Mouse (Mus musculus): ENCODE measurements around the gene Rab10. TPM values are rescaled to one million over a fixed set of nuclear protein-coding genes. Genes with fewer than 3 reads are reported as not detected.

Rab10 gene
- polyA plus RNA-seq, 1 experiment from 2014 or later = 68.9 TPM

DNA sequence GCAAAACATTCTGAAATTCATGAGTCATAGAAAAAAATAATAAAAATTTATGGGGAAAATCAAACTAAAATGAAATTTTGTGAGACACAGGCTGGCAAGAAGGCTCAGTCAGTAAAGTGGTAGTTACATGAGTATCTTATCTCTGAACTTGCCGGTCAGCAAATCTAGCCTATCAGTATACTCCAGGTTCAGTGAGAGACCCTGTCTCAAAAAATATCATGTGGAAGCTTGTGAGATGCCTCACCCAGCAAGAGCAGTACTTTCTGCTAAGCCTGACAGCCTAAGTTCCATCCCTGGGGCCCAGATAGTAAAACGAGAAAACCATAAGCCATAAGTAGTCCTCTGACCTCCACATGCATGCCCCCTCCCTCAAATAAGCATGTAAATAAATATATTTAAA, 44.6 kb downstream of the Rab10 start:
- Histone ChIP-seq H3K4me3 (ENCODE audit: low read depth, low read length) (no peak overlapping the region), H3K27me3 (ENCODE audit: control insufficient read depth, insufficient read depth, low read length) (no peaks in the 10 kb centered on the region), H3K4me2 (no peak overlapping the region), H3K9ac (ENCODE audit: low read depth, low read length) (no peak overlapping the region), H3K36me3 (ENCODE audit: control insufficient read depth, insufficient read depth, low read length) (0 out of 2 replicates have a peak, but pooled peaks cover 2% of the 10 kb centered on the region), H3K4me1 (ENCODE audit: control insufficient read depth, insufficient read depth, low read length) (no peaks in the 10 kb centered on the region), H3K27ac (ENCODE audit: low read depth, low read length) (no peak overlapping the region), H3K9me3 (replicated peaks; ENCODE audit: control insufficient read depth, low read length) (no peaks in the 10 kb centered on the region)
- 66% methylated on average over 2 of the region's 2 CpGs for WGBS (ENCODE audit: insufficient replicate concordance)
- no peak for ATAC-seq (replicated peaks; ENCODE audit: insufficient number of reproducible peaks, low FRiP score, low TSS enrichment)

DNA sequence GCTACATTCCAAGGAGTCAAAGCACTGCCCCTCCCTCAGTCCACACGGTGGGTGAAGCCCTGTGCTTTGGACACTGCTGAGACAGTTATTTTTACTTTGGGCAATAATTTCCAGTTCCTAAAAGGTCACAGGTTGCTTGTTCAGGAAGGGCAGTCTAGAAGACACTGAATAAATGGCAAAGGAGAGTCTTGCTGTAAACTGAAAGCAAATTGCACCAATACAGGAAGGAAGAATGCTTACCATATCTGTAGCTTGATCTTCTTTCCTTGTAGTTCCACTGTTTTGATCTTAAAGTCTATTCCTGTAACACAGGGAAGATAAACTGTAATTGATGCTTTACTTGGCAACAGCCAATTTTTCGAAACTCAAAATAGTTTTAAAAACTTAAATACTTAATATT, 45.3 kb downstream of the Rab10 start:
- H3K9ac ChIP-seq (ENCODE audit: low read depth, low read length) = no peak overlapping the region
- no peak overlapping the region for H3K4me2 ChIP-seq
- WGBS (ENCODE audit: insufficient replicate concordance) = 68% methylated on average over 2 of the region's 2 CpGs
- no peaks in the 10 kb centered on the region for H3K27me3 ChIP-seq (ENCODE audit: control insufficient read depth, insufficient read depth, low read length)
- no peaks in the 10 kb centered on the region for H3K9me3 ChIP-seq (replicated peaks; ENCODE audit: control insufficient read depth, low read length)
- no peaks in the 10 kb centered on the region for H3K4me1 ChIP-seq (ENCODE audit: control insufficient read depth, insufficient read depth, low read length)
- no peak for ATAC-seq (replicated peaks; ENCODE audit: insufficient number of reproducible peaks, low FRiP score, low TSS enrichment)
- H3K27ac ChIP-seq (ENCODE audit: low read depth, low read length) = no peak overlapping the region
- H3K4me3 ChIP-seq (ENCODE audit: low read depth, low read length) = no peak overlapping the region
- 0 out of 2 replicates have a peak, but pooled peaks cover 2% of the 10 kb centered on the region for H3K36me3 ChIP-seq (ENCODE audit: control insufficient read depth, insufficient read depth, low read length)

DNA sequence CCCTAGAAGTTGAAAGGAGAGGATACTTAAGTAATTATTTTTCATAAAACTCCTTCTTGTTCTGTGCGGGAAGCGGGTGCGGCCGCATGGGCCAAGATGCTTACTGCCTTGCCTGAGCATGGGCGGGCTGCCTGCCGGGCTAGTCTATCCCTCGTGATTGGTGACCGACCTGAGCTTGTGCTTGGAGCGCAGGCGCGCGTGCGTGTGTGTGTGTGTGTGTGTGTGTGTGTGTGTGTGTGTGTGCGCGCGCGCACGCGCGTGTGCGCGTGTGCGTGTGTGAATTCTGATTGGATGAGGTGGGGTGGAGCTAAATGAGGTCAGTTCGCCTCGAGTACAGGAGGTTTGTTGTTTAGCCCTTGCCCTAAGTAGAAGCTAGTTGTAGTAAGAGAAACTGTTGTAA, 48.2 kb downstream of the Rab10 start:
- Histone ChIP-seq H3K4me1 (ENCODE audit: control insufficient read depth, insufficient read depth, low read length) (no peaks in the 10 kb centered on the region), H3K4me2 (no peak overlapping the region), H3K27ac (ENCODE audit: low read depth, low read length) (no peak overlapping the region), H3K9ac (ENCODE audit: low read depth, low read length) (no peak overlapping the region), H3K27me3 (ENCODE audit: control insufficient read depth, insufficient read depth, low read length) (no peaks in the 10 kb centered on the region), H3K9me3 (replicated peaks; ENCODE audit: control insufficient read depth, low read length) (no peaks in the 10 kb centered on the region), H3K4me3 (ENCODE audit: low read depth, low read length) (no peak overlapping the region), H3K36me3 (ENCODE audit: control insufficient read depth, insufficient read depth, low read length) (peaks cover 2% of the 10 kb centered on the region; the same call in 1 of the 2 replicates)
- no peak for ATAC-seq (replicated peaks; ENCODE audit: insufficient number of reproducible peaks, low FRiP score, low TSS enrichment)
- WGBS (ENCODE audit: insufficient replicate concordance) = 96% methylated on average over 25 of the region's 25 CpGs

DNA sequence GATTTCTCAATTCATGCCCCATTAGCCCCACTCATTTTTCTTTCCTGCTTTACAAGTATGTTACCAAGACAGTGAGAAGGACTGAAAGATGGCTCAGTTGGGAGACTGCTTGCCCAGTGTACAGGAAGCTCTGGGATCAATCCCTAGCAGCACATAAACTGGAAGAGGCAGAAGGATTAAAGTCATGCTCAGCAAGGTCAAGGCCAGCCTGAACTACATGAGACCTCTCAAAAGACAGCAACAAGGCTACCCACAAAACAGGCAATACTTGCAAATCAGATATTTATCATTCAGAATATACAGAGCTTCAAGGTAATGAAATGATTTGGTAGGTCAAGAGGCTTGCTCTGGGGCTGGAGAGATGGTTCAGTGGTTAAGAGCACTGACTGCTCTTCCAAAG, 53.8 kb downstream of the Rab10 start:
- Histone ChIP-seq H3K27me3 (ENCODE audit: control insufficient read depth, insufficient read depth, low read length) (no peaks in the 10 kb centered on the region), H3K4me1 (ENCODE audit: control insufficient read depth, insufficient read depth, low read length) (no peaks in the 10 kb centered on the region), H3K27ac (ENCODE audit: low read depth, low read length) (no peak overlapping the region), H3K9ac (ENCODE audit: low read depth, low read length) (no peak overlapping the region), H3K9me3 (replicated peaks; ENCODE audit: control insufficient read depth, low read length) (no peaks in the 10 kb centered on the region), H3K4me3 (ENCODE audit: low read depth, low read length) (no peak overlapping the region), H3K4me2 (no peak overlapping the region), H3K36me3 (ENCODE audit: control insufficient read depth, insufficient read depth, low read length) (peaks cover 3% of the 10 kb centered on the region; the same call in 1 of the 2 replicates)
- no peak for ATAC-seq (replicated peaks; ENCODE audit: insufficient number of reproducible peaks, low FRiP score, low TSS enrichment)

DNA sequence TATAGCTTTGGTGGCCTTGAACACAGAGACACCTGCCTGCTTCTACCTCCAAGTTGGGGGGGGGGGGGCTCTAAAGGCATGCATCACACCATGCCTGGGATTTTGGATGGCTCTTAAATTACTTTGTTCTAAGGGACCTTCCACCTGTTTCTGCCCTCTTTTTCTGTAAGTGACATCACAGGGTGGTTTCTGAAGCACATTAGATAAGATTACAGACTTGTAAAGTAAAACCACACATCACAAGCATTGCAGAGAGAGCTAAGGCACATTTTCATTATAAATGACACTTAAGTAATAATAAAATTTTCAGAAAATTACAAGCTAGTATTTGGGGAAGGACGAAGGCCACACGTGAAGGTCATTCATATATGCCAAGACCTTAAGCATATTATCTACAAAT, 54.3 kb downstream of the Rab10 start:
- no peak overlapping the region for H3K4me2 ChIP-seq
- H3K4me1 ChIP-seq (ENCODE audit: control insufficient read depth, insufficient read depth, low read length) = no peaks in the 10 kb centered on the region
- H3K9me3 ChIP-seq (replicated peaks; ENCODE audit: control insufficient read depth, low read length) = no peaks in the 10 kb centered on the region
- H3K27me3 ChIP-seq (ENCODE audit: control insufficient read depth, insufficient read depth, low read length) = no peaks in the 10 kb centered on the region
- WGBS (ENCODE audit: insufficient replicate concordance) = 92% methylated on average over 2 of the region's 2 CpGs
- H3K9ac ChIP-seq (ENCODE audit: low read depth, low read length) = no peak overlapping the region
- no peak overlapping the region for H3K27ac ChIP-seq (ENCODE audit: low read depth, low read length)
- H3K4me3 ChIP-seq (ENCODE audit: low read depth, low read length) = no peak overlapping the region
- no peak for ATAC-seq (replicated peaks; ENCODE audit: insufficient number of reproducible peaks, low FRiP score, low TSS enrichment)
- H3K36me3 ChIP-seq (ENCODE audit: control insufficient read depth, insufficient read depth, low read length) = peaks cover 3% of the 10 kb centered on the region; the same call in 1 of the 2 replicates

DNA sequence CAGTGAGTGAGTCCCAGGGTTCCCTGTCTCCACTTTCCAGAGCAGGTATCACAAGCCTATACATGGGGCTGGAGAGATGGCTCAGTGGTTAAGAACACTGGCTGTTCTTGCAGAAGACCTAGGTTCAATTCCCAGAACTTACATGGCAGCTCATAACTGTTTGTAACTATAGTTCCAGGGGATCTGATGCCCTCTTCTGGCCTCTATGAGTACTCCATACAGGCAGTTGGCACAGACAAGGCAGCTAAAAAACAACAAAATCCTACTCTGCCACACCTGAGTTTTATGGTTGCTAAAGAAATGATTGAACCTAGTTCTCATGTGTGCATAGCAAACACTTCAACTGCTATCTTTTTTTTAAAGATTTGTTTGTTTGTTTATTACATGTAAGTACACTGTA, 56.2 kb downstream of the Rab10 start:
- Histone ChIP-seq H3K9ac (ENCODE audit: low read depth, low read length) (no peak overlapping the region), H3K36me3 (ENCODE audit: control insufficient read depth, insufficient read depth, low read length) (peaks cover 6% of the 10 kb centered on the region)
- ATAC-seq (replicated peaks; ENCODE audit: insufficient number of reproducible peaks, low FRiP score, low TSS enrichment) = no peak

DNA sequence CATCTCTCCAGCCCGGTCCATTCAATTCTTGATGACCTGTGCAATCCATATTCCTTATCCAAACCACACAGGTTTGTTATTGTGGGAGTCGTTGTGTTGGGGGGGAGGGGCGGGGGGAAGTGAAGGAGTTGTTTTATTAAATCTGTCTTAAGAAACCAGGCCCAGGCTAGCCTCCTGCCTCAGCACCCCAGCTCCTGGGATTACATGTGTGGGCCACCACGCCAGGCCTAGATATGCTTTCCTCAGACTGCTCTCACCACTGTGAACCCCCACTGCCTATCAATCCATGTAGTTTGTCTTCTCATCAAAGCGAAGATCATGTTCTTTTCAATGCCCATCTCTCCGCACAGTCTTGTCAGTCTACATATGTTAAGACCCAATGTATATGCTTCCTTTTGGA, 63.7 kb downstream of the Rab10 start:
- ATAC-seq (replicated peaks; ENCODE audit: insufficient number of reproducible peaks, low FRiP score, low TSS enrichment) = no peak
- 91% methylated on average over 6 of the region's 6 CpGs for WGBS (ENCODE audit: insufficient replicate concordance)
- peaks cover 3% of the 10 kb centered on the region; the same call in 1 of the 2 replicates for H3K36me3 ChIP-seq (ENCODE audit: control insufficient read depth, insufficient read depth, low read length)
- H3K27me3 ChIP-seq (ENCODE audit: control insufficient read depth, insufficient read depth, low read length) = no peaks in the 10 kb centered on the region
- no peak overlapping the region for H3K4me2 ChIP-seq
- no peaks in the 10 kb centered on the region for H3K9me3 ChIP-seq (replicated peaks; ENCODE audit: control insufficient read depth, low read length)
- H3K9ac ChIP-seq (ENCODE audit: low read depth, low read length) = no peak overlapping the region
- H3K4me1 ChIP-seq (ENCODE audit: control insufficient read depth, insufficient read depth, low read length) = no peaks in the 10 kb centered on the region
- H3K4me3 ChIP-seq (ENCODE audit: low read depth, low read length) = no peak overlapping the region
- H3K27ac ChIP-seq (ENCODE audit: low read depth, low read length) = no peak overlapping the region

More for the DNA sequence above, 56.2 kb downstream of the Rab10 start:
- Histone ChIP-seq H3K4me1 (ENCODE audit: control insufficient read depth, insufficient read depth, low read length) (no peaks in the 10 kb centered on the region), H3K9me3 (replicated peaks; ENCODE audit: control insufficient read depth, low read length) (no peaks in the 10 kb centered on the region), H3K27me3 (ENCODE audit: control insufficient read depth, insufficient read depth, low read length) (no peaks in the 10 kb centered on the region), H3K27ac (ENCODE audit: low read depth, low read length) (no peak overlapping the region), H3K4me3 (ENCODE audit: low read depth, low read length) (no peak overlapping the region), H3K4me2 (no peak overlapping the region)

DNA sequence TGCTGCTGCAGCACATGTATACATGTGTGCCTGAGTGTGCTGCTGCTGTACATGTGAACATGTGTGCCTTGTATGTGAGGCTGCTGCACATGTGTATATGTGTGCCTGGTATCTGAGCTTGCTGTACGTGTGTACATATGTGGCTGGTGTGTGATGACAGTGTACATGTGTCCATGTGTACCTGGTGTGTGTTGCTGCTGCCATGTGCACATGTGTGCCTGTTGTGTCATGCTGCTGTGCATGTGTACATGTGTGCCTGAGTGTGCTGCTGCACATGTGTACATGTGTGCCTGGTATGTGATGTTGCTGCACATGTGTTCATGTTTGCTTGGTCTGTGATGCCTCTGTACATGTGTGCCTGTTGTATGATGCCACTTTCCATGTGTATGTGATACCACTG, 70.2 kb downstream of the Rab10 start:
- H3K27ac ChIP-seq (ENCODE audit: low read depth, low read length) = no peak overlapping the region
- H3K36me3 ChIP-seq (ENCODE audit: control insufficient read depth, insufficient read depth, low read length) = peaks cover 28% of the 10 kb centered on the region
- no peak overlapping the region for H3K4me2 ChIP-seq
- H3K9ac ChIP-seq (ENCODE audit: low read depth, low read length) = no peak overlapping the region
- no peak for ATAC-seq (replicated peaks; ENCODE audit: insufficient number of reproducible peaks, low FRiP score, low TSS enrichment)
- no peak overlapping the region for H3K4me3 ChIP-seq (ENCODE audit: low read depth, low read length)
- no peaks in the 10 kb centered on the region for H3K27me3 ChIP-seq (ENCODE audit: control insufficient read depth, insufficient read depth, low read length)
- peaks cover 11% of the 10 kb centered on the region for H3K9me3 ChIP-seq (replicated peaks; ENCODE audit: control insufficient read depth, low read length)
- H3K4me1 ChIP-seq (ENCODE audit: control insufficient read depth, insufficient read depth, low read length) = no peaks in the 10 kb centered on the region
- WGBS (ENCODE audit: insufficient replicate concordance) = 100% methylated on average over 1 of the region's 1 CpGs

DNA sequence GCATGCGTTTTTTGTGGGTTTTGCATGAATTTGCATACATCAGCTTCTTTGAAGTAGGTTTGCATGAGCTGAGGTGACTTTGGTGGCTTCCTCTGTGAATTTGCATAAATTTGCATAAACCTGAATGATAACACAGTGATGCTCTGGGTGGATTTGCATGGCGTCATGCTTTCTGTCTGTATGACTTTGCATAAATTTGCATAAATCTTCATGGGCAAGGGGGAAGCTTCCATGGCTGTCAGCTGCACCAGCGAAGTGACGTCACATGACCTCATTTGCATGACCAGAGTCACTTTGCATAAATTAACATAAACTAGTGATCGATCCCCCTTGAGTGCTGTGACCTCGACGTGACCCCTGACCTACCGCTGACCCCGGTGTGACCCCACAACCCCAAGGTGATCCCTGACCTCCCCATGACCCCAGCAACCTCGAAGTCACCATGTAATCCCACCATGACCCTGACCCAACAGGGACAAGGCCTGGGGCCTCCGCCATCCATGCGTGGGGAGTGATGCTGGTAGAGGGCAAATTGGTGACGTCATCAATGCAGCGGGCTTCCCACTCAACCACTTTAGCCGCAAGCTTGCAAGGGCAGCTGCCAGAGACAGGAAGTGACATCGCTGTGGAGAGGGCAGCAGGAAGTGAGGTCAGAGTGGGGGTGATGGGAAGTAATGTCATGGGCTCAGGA, 71.3 kb downstream of the Rab10 start:
- Histone ChIP-seq H3K4me1 (ENCODE audit: control insufficient read depth, insufficient read depth, low read length) (no peaks in the 10 kb centered on the region), H3K9ac (ENCODE audit: low read depth, low read length) (no peak overlapping the region), H3K9me3 (replicated peaks; ENCODE audit: control insufficient read depth, low read length) (peaks cover 11% of the 10 kb centered on the region), H3K27me3 (ENCODE audit: control insufficient read depth, insufficient read depth, low read length) (no peaks in the 10 kb centered on the region), H3K27ac (ENCODE audit: low read depth, low read length) (no peak overlapping the region), H3K4me2 (no peak overlapping the region), H3K36me3 (ENCODE audit: control insufficient read depth, insufficient read depth, low read length) (peaks cover 28% of the 10 kb centered on the region), H3K4me3 (ENCODE audit: low read depth, low read length) (no peak overlapping the region)
- ATAC-seq (replicated peaks; ENCODE audit: insufficient number of reproducible peaks, low FRiP score, low TSS enrichment) = no peak
- WGBS (ENCODE audit: insufficient replicate concordance) = 96% methylated on average over 16 of the region's 16 CpGs
